Mouse (Mus musculus): ENCODE measurements around the gene Grin2d.

The Grin2d gene

DNA sequence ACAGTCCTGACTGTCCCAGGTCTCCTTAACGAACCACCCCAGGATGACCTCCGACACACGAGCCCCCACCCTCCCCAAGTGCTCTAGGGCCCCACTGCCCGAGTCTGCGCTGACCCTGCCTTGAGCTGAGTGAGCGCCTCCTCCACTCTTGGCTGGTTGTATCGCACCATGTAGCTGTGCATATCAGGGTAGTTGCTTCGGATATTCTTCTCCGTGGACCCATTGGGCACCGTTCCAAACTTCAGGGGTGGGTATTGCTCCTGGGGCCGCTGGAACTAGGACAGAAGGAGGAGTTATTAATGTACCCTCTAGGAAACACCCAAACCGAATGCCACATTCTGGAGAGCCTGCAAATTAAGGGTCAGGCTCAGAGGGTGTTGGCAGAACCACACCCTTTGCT, 25.1 kb downstream of the Grin2d start:
- DNase-seq (ENCODE audit: low spot score in 2 of 2), result no peak

DNA sequence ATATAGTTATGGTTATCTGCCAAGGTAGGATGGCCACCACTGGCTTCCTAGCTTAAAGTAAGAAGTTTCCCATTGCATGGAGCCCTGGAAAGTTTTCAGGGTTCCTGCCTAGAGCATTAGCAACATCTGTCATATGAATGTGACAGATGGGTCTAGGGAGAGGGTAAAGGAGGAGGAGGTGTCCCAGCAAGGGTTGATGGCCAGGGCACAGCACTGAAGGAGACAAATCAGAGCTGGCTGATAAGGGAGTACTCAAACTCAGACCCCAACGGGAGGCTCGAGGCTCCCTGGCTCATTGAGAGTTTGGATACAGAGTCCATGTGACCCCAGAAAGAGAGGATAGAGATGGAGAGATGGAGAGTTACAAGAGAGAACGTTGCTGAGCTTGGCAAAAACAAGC, 27.5 kb downstream of the Grin2d start:
- DNase-seq (ENCODE audit: low spot score in 2 of 2), result no peak

DNA sequence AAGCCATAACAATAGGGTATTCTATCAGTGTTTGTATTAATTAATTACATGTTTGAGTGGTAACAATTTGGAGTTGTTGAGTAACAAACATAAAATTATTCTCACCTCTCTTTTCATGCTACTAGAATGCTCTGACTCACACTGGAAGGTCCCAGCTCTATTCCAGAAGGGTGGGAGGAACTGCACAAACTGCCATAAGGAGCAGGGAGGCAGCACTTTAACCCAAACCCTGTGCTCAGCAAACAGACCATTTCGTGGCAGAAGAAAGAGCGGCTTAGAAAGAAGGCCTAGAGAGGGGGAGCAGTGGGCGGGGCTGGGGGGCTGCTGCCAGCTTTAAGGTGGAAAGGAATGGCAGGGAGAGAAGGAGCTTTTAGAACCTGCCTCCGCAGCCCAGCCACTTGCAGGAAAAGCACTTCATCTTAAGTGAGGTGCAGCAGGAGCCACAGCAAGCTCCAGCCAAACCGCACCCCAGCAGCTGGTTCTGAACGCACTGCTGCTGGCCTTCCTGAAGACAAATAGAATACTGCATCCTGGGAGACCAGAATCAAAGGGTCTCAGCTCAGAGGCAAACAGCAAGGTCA, 29.6 kb downstream of the Grin2d start:
- DNase-seq (ENCODE audit: low spot score in 2 of 2), result no peak

DNA sequence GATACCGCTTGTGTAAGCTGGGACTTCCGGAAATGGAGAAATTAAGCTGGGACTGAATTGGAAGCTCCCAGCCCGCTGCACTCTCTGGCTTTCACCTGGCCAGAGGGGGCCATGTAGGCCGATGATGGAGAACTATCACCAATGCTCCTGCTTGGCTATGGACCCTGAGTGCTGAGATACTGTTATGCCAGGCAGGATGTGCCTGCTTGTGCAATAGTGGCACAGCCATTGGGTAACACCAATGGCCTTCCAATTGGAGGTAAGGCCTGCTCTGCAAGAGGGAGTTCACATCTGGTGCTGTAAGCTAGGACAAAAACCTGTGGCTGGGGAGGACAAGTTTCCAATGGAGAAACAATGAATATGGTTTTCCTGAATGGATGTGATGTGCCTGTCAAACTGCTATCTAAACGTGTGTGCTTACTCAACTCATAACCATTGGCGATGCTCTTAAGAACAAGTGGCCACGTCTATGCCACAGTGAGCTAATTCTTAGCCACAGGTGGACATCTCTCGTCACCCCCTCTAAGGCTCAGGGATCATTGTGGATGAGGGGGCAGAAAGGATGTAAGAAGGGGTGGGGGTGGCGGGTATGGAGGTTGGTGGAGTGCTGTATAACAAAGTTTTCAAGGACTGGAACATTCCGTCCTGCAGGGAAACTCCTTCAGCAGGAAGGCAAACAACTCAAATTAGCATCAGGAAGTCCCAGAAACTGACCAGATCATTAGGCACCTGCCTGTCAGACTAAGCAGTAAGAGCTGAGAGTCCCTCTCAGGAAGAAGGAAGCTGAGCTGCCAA, 35.0 kb downstream of the Grin2d start:
- DNase-seq (ENCODE audit: low spot score in 2 of 2), result no peak

DNA sequence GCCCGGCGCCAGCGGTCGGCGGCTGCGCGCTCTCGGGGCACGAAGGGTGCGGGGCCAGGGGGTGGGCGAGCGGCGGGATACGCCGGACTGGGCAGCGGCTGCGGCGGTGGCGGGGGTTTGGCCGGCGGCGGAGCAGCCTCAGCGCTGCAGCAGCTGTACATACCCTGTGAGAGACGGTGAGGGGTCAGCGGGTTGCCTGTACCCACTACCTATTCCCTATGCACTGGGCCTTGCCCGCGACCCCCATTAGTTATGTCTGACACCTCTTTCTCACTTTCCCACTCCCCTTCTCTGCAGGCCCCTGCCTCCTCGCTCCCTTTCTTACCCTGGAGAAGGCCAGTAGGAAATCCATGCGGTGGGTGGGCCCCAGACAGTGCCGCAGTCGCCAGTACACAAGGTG, 44.3 kb downstream of the Grin2d start:
- DNase-seq (ENCODE audit: low spot score in 2 of 2), result peak in 1 of 2 experiments; percentile 12

DNA sequence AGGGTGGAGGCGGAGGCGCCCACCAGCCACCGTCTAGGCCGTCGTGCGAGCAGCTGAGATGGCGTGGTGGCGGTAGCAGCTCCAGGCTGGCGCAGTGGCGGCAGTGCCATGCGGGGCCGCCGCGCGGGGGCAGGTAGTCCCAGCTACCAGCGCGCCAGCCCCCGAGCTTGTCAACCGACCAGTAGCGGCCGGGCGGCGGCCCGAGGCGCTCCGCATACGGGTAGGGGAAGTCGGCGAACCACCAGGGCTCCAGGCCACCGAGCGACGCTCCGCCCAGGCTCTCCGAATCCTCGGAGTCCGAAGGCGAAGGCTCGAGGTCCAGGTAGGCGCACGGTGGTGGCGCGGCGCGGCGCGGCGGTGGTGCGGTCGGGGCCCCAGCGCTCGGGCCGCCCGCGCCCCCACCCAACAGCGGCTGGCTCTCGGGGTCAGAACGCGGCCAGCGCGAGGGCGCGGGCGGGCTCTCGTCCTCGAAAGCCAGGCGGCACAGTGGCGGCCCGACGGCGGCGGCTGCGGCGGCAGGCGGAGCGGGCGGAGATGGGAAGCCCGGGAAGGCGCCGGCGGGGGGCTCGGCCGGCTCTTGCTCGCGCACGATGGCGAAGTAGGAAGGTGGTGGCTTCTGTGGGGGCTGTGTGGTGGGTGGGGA, 44.9 kb downstream of the Grin2d start:
- peak in 1 of 2 experiments; percentile 29 for DNase-seq (ENCODE audit: low spot score in 2 of 2)

DNA sequence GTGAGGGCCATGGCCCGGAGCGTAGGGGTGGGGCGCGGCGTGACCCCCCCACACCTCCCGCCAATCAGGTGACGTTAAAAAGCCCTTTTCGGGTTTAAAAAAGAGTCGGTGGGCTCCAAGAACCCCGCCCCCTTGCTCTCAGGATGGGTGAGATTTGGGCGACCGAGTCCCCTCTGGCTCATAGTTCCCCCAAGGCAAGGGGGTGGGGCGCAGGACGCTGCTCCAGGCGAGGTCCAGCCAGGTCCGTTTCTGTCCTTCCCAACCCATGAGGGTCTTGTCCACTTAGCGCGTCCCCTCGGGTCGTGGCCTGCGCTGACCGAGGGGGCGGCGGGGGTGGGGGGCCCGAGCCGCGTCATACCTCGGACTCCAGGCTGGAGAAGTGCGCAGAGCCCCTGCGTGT, 45.8 kb downstream of the Grin2d start:
- DNase-seq (ENCODE audit: low spot score in 2 of 2), result peak in 1 of 2 experiments; percentile 13

DNA sequence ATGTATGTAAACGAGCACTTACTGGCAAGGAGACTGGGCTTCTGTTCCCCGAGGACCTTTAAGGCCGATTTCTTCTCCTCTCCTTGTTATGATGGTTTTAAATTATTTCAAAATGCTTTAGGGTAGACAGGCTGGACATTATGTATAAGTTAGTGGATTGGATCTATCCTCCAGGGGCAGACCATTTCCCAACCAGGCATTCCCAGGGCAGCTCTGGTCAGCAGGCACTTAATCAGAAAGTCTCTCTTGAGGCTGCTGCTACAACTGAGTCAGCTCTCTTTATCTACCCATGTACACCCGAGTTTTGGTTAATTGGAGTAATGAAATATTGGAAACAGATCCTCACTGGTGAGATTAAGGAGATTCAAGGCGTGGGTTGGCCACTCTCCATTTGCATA, 47.1 kb downstream of the Grin2d start:
- DNase-seq (ENCODE audit: low spot score in 2 of 2), result no peak

DNA sequence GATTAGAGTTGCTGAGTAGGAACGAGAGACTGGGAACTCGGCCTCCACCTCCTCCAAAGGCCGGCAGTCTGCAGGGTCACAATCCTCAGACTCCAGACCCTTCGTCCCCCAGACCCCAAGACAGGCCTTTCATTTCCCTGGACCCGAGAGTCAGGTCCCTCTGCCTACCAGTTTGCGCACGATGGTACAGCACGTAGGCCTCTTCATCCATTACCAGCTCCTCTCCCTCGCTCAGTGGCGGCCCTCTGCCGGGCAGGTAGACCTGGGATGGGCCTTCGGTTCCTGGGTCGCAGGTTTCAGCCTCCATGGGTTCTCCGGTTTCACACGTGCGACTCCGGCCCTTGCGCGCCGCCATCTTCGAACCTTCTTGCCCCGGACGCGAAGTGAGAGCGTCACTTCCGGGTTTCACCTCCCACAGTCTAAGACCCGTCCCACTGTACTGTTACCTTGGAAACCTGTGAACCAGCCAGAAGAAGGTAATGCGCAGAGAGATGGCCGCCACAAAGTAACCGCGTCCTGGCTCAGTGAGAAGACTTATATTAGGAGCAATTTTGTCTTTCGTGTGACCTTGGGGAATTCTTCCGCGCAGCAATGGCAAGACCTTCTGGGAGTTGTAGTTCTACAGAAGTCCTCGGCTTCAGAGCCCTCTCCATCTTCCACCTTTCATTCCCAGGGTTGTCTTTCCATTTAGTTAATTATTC, 47.6 kb downstream of the Grin2d start, which contains the start of gene Grwd1:
Gene Grwd1, minus strand, starts transcription at position 518 of the 701 bp plus-strand sequence.
- peak; percentile 60 to 84 for DNase-seq (ENCODE audit: low spot score in 2 of 2)

DNA sequence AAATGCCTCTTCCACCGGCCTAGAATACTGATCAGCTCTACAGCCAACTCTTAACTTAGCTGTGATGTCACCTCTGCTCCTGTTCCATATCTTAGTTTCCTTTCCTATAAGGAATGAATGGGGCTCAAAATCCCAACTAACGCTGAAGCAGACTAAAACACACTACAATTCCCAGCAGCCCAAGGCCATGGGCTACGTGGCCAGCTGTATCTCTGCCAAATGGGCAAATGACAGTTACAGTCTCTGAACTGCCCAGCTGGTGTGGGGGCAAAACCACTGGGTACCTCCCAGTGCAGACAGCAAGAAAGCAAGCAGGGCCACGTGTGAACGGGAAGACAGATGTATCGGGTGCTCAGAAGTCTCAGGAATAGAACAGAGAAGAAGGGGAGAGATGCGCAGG, 51.5 kb downstream of the Grin2d start:
- DNase-seq (ENCODE audit: low spot score in 2 of 2), result no peak

DNA sequence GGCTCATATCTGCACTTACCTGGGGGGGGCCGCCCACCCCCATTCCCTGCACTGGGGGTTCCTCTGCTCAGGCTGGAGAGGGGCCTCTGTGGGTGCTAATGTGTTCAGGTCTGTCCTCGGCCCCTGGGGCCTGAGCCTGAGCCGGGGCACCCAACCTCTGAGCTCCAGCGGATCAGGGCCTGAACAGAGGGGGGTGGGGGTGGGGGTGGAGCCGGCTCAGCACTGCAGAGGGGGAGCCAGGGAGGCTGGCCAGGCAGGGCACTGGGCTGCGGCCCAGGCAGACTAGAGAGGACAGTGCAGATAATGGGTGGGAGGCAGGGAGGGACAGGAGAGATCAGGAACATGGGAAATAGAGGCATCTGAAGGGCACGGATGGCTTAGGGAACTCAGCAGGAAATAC, 53.6 kb downstream of the Grin2d start, which contains the start of gene Kcnj14:
Gene Kcnj14, minus strand, starts transcription at position 185 of the 400 bp plus-strand sequence.
- DNase-seq (ENCODE audit: low spot score in 2 of 2), result no peak

DNA sequence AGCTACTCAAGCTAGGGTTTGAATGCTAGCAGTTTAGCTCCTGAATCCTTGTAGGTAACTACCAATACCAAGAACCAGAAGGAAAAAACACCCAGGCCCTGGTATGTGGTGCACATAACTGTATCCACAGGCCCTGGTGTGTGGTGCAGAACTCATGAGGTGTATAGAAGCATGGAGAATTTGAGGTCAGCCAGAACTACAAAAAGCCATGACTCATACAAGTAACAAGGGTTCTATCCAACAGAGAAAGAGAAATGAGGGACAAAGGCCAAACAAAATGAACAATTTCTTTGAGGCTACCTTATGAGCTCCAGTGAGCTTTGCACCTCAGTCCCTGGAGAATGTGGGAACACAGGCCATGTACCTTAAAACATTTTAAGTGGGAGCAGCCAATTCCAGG, 57.3 kb downstream of the Grin2d start:
- no peak for DNase-seq (ENCODE audit: low spot score in 2 of 2)

DNA sequence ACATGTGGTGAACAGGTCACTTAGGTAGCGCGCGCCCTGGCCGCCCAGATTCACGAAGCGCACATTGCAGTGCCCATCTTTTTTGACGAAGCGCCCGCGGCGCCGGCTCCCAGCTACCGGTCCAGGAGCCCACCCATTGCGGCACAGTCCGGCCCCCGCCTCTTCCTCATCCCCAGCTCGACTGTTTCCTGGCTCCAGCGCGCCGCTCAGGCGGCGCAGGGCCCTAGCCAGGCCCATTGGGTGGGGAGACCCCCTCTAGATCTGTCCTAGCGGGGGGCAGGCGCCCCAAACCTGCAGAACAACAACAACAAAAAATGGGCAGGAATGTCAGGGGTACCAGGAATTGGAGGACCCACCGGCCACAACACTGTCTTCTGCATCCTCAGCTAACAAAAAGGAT, 58.3 kb downstream of the Grin2d start:
- no peak for DNase-seq (ENCODE audit: low spot score in 2 of 2)

DNA sequence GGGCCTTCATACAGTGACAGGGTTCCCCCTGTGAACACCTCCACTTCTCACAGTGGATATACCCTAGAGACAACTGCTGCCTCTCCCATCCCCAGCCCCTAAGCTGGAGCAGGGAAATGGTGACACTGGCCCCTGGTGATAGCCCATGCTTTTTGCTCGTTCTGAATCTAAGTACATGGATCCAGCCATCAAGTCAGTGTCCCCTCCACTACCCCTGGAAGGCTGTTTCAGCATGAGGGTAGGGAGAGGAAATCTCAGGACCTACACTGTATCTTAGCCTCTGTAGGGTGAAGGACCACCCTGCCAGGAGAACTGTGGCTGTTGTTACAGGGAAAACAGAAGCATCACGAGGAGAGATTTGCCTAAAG, 62.2 kb downstream of the Grin2d start:
- DNase-seq (ENCODE audit: low spot score in 2 of 2), result no peak

DNA sequence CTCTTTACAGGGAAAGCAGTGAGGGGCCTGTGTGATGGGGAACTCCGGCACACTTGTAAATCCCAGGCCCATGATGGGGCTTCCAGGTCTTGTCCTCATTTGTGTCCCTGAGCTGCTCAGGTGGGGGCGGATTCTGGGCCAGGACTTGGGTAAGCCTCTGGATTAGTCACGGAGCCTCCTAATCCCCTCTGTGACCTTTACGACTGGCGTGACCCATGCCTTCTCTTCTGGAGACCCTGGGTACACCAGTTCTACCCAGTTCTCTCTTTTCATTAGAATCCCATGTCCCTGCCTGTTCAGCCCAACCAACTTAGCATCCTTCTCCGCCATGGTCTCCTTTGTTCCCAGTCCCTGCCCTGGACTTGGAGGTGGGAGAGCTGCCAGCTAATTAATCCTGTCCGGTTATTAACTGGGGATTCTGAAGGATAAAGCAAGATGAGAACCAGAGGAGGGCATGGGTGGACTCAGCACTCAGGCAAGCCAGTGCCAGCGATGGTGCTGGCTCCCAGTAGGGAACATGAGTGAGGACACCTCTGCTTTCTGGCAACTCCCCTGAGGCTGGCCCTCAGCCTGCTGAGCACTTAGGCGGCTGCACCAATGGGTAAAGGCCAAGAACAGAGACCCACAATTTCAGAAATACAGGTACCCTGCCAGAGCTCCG, 62.7 kb downstream of the Grin2d start:
- no peak for DNase-seq (ENCODE audit: low spot score in 2 of 2)

DNA sequence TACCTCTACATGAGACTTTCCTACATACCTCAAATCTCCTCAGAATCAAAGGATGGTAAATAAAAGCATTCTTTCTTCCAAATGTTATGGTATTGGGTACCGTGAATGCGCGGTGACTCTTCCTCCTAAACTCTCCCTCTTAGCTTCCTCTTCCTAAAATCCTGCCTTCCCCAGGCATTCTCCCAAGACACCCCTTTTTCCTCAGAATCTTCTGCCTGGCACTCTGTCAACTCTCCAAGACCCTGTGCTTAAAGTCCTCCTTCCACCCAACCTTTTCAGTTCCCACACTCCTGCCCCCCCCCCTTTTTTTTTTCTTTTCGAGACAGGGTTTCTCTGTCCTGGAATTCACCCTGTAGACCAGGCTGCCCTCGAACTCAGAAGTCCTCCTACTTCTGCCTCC, 63.3 kb downstream of the Grin2d start:
- no peak for DNase-seq (ENCODE audit: low spot score in 2 of 2)

DNA sequence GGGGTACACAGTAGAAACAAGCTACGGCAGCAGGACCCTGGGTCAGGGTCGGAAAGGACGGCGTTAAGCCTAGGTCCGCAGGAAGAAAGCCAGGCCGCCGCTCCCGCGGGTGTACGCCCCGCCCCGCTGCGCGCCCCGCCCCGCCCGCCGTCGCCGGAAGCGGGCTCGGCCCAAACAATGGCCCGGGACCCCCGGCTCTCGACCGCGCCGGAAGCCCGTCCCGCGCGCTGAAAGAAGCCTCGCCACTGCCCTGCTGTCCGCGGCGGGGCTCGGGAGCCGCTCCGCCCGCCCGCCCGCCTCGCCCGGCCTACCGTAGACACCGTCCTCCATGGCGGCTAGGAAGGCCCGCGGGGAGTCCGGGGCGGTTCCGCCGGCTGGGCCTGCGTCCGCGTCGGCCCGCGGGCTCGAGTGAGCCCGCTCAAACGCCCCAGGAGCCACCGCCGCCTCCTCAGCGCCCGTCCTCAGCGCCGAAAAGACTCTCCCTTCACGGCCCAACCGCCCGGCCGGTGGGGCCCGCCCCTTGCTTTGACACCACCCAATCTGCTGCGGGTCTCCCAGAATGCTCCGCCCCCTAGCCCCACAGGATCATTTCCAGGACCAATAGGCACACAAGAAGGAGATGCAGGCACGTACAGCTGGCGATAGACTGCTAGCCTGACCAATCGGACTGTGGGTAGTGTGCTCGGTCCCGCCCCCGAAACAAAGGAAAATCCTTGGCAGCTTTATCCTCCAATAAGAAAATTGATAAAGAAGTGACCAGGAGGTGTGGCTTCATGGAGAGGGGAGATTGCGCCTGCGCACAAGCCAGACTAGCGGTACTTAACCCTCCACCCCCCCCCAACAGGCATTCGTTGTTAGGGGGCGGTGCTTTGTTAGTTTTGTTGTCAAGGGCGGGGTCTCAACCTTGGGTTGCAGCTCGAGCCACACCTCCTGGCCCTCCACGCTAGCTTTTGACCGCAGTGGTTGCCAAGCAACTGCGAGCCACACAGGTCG, 64.1 kb downstream of the Grin2d start, which contains the start of gene Cyth2:
Gene Cyth2, minus strand, starts transcription at position 795 of the 993 bp plus-strand sequence.
- peak; percentile 95 to 99 for DNase-seq (ENCODE audit: low spot score in 2 of 2)

DNA sequence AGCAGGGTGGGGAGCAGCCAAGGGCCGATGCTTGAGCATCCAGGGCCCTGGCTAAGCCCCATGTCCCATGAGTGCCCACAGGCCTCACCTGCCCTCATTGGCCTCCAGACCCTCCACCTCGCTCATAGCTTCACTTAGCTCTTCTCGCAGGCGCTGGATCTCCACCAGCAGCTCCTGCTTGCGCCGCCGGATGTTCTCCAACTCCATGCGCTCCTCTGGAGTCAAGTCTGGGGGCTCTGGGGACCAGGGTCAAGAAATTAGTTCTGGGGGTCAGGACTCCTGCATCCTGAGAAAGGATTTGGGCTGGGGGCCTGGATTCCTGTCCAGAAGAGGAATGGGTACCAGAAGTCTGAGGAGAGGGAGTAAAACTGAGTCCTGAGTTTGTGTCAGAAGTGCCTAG, 65.3 kb downstream of the Grin2d start:
- DNase-seq (ENCODE audit: low spot score in 2 of 2), result no peak

DNA sequence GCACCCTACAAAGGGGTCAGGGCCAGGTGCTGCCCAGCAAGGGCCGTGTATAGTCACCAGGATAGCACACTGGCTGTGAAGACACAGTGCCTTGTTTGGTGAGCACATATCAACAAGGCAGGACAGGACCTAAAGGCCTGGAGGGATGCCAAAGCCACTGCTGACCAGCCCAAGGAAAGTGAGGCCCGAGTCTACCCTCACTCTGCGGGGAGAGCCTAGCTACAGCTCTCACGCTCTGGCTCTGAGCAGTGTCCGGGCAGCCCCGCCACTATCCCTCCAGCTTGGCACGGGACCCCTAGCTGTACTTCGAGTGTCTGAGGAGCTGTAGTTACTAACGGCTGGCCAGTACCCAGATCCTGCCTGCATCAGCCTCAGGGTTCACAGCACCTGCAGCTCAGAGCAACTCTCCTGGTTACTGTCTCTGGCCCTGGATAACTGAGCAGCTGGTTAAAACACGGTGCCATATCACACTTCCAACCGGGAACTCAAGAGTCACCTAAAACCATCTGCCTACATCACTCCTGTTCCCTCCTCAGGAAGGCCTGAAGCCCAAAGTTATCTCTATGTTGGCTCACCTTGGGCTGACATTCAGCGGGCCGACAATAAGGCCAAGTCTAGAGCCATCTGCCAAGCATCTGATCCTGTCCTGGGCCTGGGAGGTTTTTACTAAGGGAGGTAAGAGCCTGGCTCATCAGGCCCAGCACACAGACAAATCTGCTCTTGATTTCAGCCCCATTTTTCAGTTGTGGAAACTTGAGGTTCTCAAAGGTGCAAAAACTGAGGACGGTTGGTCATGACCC, 68.7 kb downstream of the Grin2d start:
- no peak for DNase-seq (ENCODE audit: low spot score in 2 of 2)

DNA sequence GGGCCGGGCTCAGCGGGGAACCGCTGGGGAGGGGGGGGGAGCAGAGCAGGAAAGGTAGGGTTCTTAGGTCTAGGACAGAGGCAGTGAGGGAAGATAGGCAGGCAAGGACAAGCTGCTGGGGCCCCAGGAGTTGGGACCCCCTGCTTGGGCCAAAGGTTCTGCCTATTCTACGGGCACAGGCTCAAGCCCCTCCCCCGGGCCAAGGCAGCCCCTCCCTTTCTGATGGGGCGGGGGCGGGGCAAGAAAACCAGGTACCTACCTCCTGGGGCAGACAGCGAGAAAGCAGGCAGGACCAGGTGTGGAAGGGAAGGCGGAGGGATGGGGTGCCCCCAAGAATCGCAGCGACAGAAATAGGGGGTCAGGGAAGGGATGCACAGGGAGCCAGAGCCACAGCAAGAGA, 69.7 kb downstream of the Grin2d start:
- DNase-seq (ENCODE audit: low spot score in 2 of 2), result no peak
